Mouse (Mus musculus): Measurements from ENCODE around the gene Hivep1. TPM values are rescaled to one million over a fixed set of nuclear protein-coding genes. Genes with fewer than 3 reads are reported as not detected.

Gene Hivep1
- polyA plus RNA-seq, 1 experiment from 2014 or later = 7.7 TPM

DNA sequence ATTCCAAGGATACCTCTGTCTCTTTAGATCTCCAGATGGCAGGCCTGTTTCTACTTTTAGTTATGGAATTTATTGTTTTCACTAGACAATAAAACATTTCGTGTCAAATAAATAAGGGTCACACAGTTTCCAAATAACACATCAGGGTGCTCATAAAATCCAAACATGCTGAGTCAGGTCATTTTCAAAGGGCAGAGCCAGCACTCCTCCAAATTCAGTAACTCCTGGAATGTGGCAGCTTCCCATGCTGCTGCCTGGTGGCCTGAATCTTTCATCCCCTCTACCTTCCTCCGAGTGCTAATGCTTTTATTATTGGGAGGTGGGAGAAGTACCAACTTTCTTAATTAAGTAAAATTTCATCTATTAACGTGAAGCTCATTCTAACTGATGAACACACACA is 190.3 kb downstream of the Hivep1 start:
- Histone ChIP-seq H3K4me3 (ENCODE audit: low read depth, low read length) (no peak overlapping the region), H3K4me1 (ENCODE audit: insufficient read depth, low read depth, low read length) (no peaks in the 10 kb centered on the region), H3K9ac (replicated peaks; ENCODE audit: low read depth) (no peak overlapping the region), H3K9me3 (ENCODE audit: low read length) (no peaks in the 10 kb centered on the region), H3K27ac (ENCODE audit: low read length) (no peak overlapping the region), H3K27me3 (replicated peaks; ENCODE audit: insufficient read depth, low read length) (no peaks in the 10 kb centered on the region), H3K4me2 (replicated peaks; ENCODE audit: low read depth, low read length) (no peak overlapping the region), H3K36me3 (ENCODE audit: insufficient read depth, low read length) (no peaks in the 10 kb centered on the region)
- TF ChIP-seq EP300 (IDR thresholded peaks at IDR 0.05) (no peak), CTCF (IDR thresholded peaks at IDR 0.05) (no peak; the same call in 1 of the 2 replicates)
- ATAC-seq = no peak
- DNase-seq (ENCODE audit: low spot score) = no peak
- 53% methylated on average over 3 of the region's 3 CpGs for WGBS

Other genes with a start within 250 kb of the Hivep1 start
- 0.43 and 0.61 TPM in 2 replicates for gene Adtrp, start 204.3 kb upstream of the Hivep1 start, polyA plus RNA-seq (2015; fragmentation: Nextera tagmentation; extraction: Ambion mirVana)
- 6.1 and 10.6 TPM in 2 replicates for gene Edn1, start 249.5 kb downstream of the Hivep1 start, polyA plus RNA-seq (2015; fragmentation: Nextera tagmentation; extraction: Ambion mirVana)

All from lung, postnatal 0 days (tissue).